12 mouse cellular contexts compared by ENCODE assay signal in genomic region chr2:49572684-49573083, GRCm38 (mm10). TPM values are rescaled to one million over a fixed set of nuclear protein-coding genes. Genes with fewer than 3 reads are reported as not detected.
A peak's percentile ranks its signal among the peaks of the same experiment; 100 is the strongest.
DNase-seq lines count a peak whose midpoint lies in the region; ATAC-seq lines count a peak whose summit lies in the region.
"Had no signal": no experiment of that assay in that cellular context is flagged by ENCODE, and none has a peak within 500 bp of the region (broad histone marks: within the 10 kb centered on the region; RNA-seq: fewer than 3 reads in every experiment).

No protein-coding gene starts in this region.

- no peaks in the 10 kb centered on the region for H3K9me3 ChIP-seq in forebrain, embryonic 10.5 days
- no peaks in the 10 kb centered on the region for H3K9me3 ChIP-seq in limb, embryonic 11.5 days (ENCODE audit: control insufficient read depth, low read length)
- no peaks in the 10 kb centered on the region for H3K9me3 ChIP-seq in liver, embryonic 12.5 days (replicated peaks)
- H3K9me3 ChIP-seq: heart, embryonic 15.5 days; intestine, embryonic 15.5 days had no signal

- H3K27me3 ChIP-seq in forebrain, embryonic 10.5 days (ENCODE audit: poor library complexity, severe bottlenecking), result no peaks in the 10 kb centered on the region
- H3K27me3 ChIP-seq in limb, embryonic 11.5 days (ENCODE audit: control insufficient read depth, insufficient read depth, low read length), result no peaks in the 10 kb centered on the region
- no peaks in the 10 kb centered on the region for H3K27me3 ChIP-seq in liver, embryonic 12.5 days (replicated peaks)
- H3K27me3 ChIP-seq: heart, embryonic 15.5 days; intestine, embryonic 15.5 days; megakaryocyte, embryonic 14.5 days had no signal

- DNase-seq in kidney, postnatal 36 days, result peak; percentile 11 to 13
- DNase-seq in kidney, adult 8-10 months, result no peak
- no peak for DNase-seq in forebrain, embryonic 10.5 days (ENCODE audit: extremely low spot score, low spot score)
- no peak for DNase-seq in limb, embryonic 11.5 days (ENCODE audit: low spot score)
- peak; percentile 44 for DNase-seq in retina, embryonic 14.5 days (ENCODE audit: low spot score)
- no peak for DNase-seq in yolk sac, embryonic 10.5 days (ENCODE audit: low spot score)
- DNase-seq: lung, adult 18-20 months had no signal

- peaks cover 41% of the 10 kb centered on the region for H3K4me1 ChIP-seq in forebrain, embryonic 10.5 days
- H3K4me1 ChIP-seq in limb, embryonic 11.5 days (ENCODE audit: control insufficient read depth, insufficient read depth, low read length), result peaks cover 29% of the 10 kb centered on the region
- 0 out of 2 replicates have a peak, but pooled peaks cover 4% of the 10 kb centered on the region for H3K4me1 ChIP-seq in liver, embryonic 12.5 days
- H3K4me1 ChIP-seq: megakaryocyte, embryonic 14.5 days had no signal

- peak overlapping the region; percentile 27; the same call in 1 of the 2 replicates for H3K4me2 ChIP-seq in limb, embryonic 11.5 days (ENCODE audit: low read depth, severe bottlenecking)
- no peak overlapping the region for H3K4me2 ChIP-seq in liver, embryonic 12.5 days
- H3K4me2 ChIP-seq: heart, embryonic 15.5 days; intestine, embryonic 15.5 days had no signal

- no peaks in the 10 kb centered on the region for H3K36me3 ChIP-seq in forebrain, embryonic 10.5 days (replicated peaks)
- H3K36me3 ChIP-seq in limb, embryonic 11.5 days (ENCODE audit: control insufficient read depth, insufficient read depth, low read length), result no peaks in the 10 kb centered on the region
- no peaks in the 10 kb centered on the region for H3K36me3 ChIP-seq in liver, embryonic 12.5 days
- H3K36me3 ChIP-seq: heart, embryonic 15.5 days; intestine, embryonic 15.5 days had no signal

- peak overlapping the region; percentile 74 for H3K27ac ChIP-seq in forebrain, embryonic 10.5 days
- H3K27ac ChIP-seq in limb, embryonic 11.5 days (replicated peaks; ENCODE audit: low read depth, low read length), result no peak overlapping the region
- no peak overlapping the region for H3K27ac ChIP-seq in liver, embryonic 12.5 days
- H3K27ac ChIP-seq: heart, embryonic 15.5 days; intestine, embryonic 15.5 days had no signal

- H3K4me3 ChIP-seq in forebrain, embryonic 10.5 days, result no peak overlapping the region
- H3K4me3 ChIP-seq in limb, embryonic 11.5 days (ENCODE audit: low read depth, low read length), result no peak overlapping the region
- no peak overlapping the region for H3K4me3 ChIP-seq in liver, embryonic 12.5 days
- H3K4me3 ChIP-seq: heart, embryonic 15.5 days; intestine, embryonic 15.5 days; megakaryocyte, embryonic 14.5 days had no signal

- 79% methylated on average over 9 of the region's 9 CpGs for WGBS in forebrain, embryonic 10.5 days
- WGBS in limb, embryonic 11.5 days, result 63% methylated on average over 9 of the region's 9 CpGs
- WGBS in liver, embryonic 12.5 days (ENCODE audit: insufficient replicate concordance), result 68% methylated on average over 9 of the region's 9 CpGs

- no peak overlapping the region for H3K9ac ChIP-seq in limb, embryonic 11.5 days (ENCODE audit: low read length)
- no peak overlapping the region for H3K9ac ChIP-seq in liver, embryonic 12.5 days
- H3K9ac ChIP-seq: heart, embryonic 15.5 days; intestine, embryonic 15.5 days had no signal

- ATAC-seq in limb, embryonic 11.5 days (ENCODE audit: insufficient number of reproducible peaks, low FRiP score, low TSS enrichment, low read depth), result no peak
- no peak for ATAC-seq in liver, embryonic 12.5 days
- ATAC-seq: CD4-positive, CD25-positive, alpha-beta regulatory T cell, adult 4 months; intestine, embryonic 15.5 days had no signal

RNA-seq across cellular contexts. Expression of gene Kif5c, which starts 46.4 kb away (rescaled TPM):
- 30.9 and 35.8 TPM in 2 replicates for polyA plus RNA-seq in forebrain, embryonic 10.5 days (2016; fragmentation: Nextera tagmentation; extraction: Ambion mirVana)
- 15.2 TPM in 2 replicates for polyA plus RNA-seq in limb, embryonic 11.5 days (2014; fragmentation: Nextera tagmentation; extraction: Ambion mirVana)
- 0.20 and 0.21 TPM in 2 replicates for polyA plus RNA-seq in liver, embryonic 12.5 days (2016; fragmentation: Nextera tagmentation; extraction: Ambion mirVana)

Comparison
In these comparisons a context has a peak if more than half of its experiments do, and no peak if none do; other contexts are left out.
1. DNase-seq: peak in kidney, postnatal 36 days (2 of 2) and retina, embryonic 14.5 days (single experiment); none in kidney, adult 8-10 months (0 of 2), forebrain, embryonic 10.5 days (single experiment), limb, embryonic 11.5 days (single experiment) and yolk sac, embryonic 10.5 days (single experiment).
2. RNA of gene Kif5c, which starts 46.4 kb away (polyA plus RNA-seq): 30.9 to 35.8 TPM in forebrain, embryonic 10.5 days and 15.2 TPM in limb, embryonic 11.5 days; 0.20 to 0.21 TPM in liver, embryonic 12.5 days; every median in the first group is over 10 times any median in the second.